Mouse (Mus musculus): ENCODE measurements around the gene Fam189a1. TPM values are rescaled to one million over a fixed set of nuclear protein-coding genes. Genes with fewer than 3 reads are reported as not detected.

The Fam189a1 gene
- polyA plus RNA-seq (2014; fragmentation: Nextera tagmentation; extraction: Ambion mirVana) = 0.49 and 0.89 TPM in 2 replicates

- peak within 1 kb of the TSS; percentile 71 for H3K9ac ChIP-seq (ENCODE audit: low read depth, low read length)
- ATAC-seq (replicated peaks; ENCODE audit: insufficient number of reproducible peaks, low FRiP score, low TSS enrichment) = no peak; the same call in 1 of the 2 replicates
- H3K27me3 ChIP-seq (ENCODE audit: control insufficient read depth, insufficient read depth, low read length) = peaks cover 42% of the 10 kb centered on the region
- no peaks in the 10 kb centered on the region for H3K9me3 ChIP-seq (replicated peaks; ENCODE audit: control insufficient read depth, low read length)
- H3K4me1 ChIP-seq (ENCODE audit: control insufficient read depth, insufficient read depth, low read length) = no peaks in the 10 kb centered on the region; the same call in 1 of the 2 replicates
- WGBS (ENCODE audit: insufficient replicate concordance) = under 1% methylated on average over 36 of the region's 50 CpGs
- peak within 1 kb of the TSS; percentile 66 for H3K4me3 ChIP-seq (ENCODE audit: low read depth, low read length)
- peak within 1 kb of the TSS; percentile 98 for H3K4me2 ChIP-seq
- H3K27ac ChIP-seq (ENCODE audit: low read depth, low read length) = no peak within 1 kb of the TSS
- H3K36me3 ChIP-seq (ENCODE audit: control insufficient read depth, insufficient read depth, low read length) = no peaks in the 10 kb centered on the region
Measured at GRCm38 (mm10) chr7:65156514-65156911, at the start of gene Fam189a1. Gene Fam189a1 (minus strand): TSS chr7:65156570.

GRCm38 (mm10) chr7:65206021-65206420 lies 49.7 kb upstream of the Fam189a1 start:
- Histone ChIP-seq H3K36me3 (ENCODE audit: control insufficient read depth, insufficient read depth, low read length) (no peaks in the 10 kb centered on the region), H3K27ac (ENCODE audit: low read depth, low read length) (no peak overlapping the region), H3K9ac (ENCODE audit: low read depth, low read length) (no peak overlapping the region), H3K27me3 (ENCODE audit: control insufficient read depth, insufficient read depth, low read length) (no peaks in the 10 kb centered on the region), H3K9me3 (replicated peaks; ENCODE audit: control insufficient read depth, low read length) (peaks cover 1% of the 10 kb centered on the region; the same call in 1 of the 2 replicates), H3K4me1 (ENCODE audit: control insufficient read depth, insufficient read depth, low read length) (no peaks in the 10 kb centered on the region), H3K4me3 (ENCODE audit: low read depth, low read length) (no peak overlapping the region), H3K4me2 (no peak overlapping the region)
- ATAC-seq (replicated peaks; ENCODE audit: insufficient number of reproducible peaks, low FRiP score, low TSS enrichment) = no peak
- 79% methylated on average over 6 of the region's 6 CpGs for WGBS (ENCODE audit: insufficient replicate concordance)

- ATAC-seq (replicated peaks; ENCODE audit: insufficient number of reproducible peaks, low FRiP score, low TSS enrichment) = no peak
- Histone ChIP-seq H3K27ac (ENCODE audit: low read depth, low read length) (no peak overlapping the region), H3K4me1 (ENCODE audit: control insufficient read depth, insufficient read depth, low read length) (no peaks in the 10 kb centered on the region), H3K27me3 (ENCODE audit: control insufficient read depth, insufficient read depth, low read length) (no peaks in the 10 kb centered on the region), H3K4me3 (ENCODE audit: low read depth, low read length) (no peak overlapping the region), H3K9ac (ENCODE audit: low read depth, low read length) (no peak overlapping the region), H3K36me3 (ENCODE audit: control insufficient read depth, insufficient read depth, low read length) (no peaks in the 10 kb centered on the region), H3K4me2 (no peak overlapping the region), H3K9me3 (replicated peaks; ENCODE audit: control insufficient read depth, low read length) (peaks cover 2% of the 10 kb centered on the region; the same call in 1 of the 2 replicates)
- WGBS (ENCODE audit: insufficient replicate concordance) = 75% methylated on average over 10 of the region's 10 CpGs
Measured at GRCm38 (mm10) chr7:65202719-65203118, 46.3 kb upstream of the Fam189a1 start.

GRCm38 (mm10) chr7:65180694-65181093 lies 24.3 kb upstream of the Fam189a1 start:
- no peak for ATAC-seq (replicated peaks; ENCODE audit: insufficient number of reproducible peaks, low FRiP score, low TSS enrichment)
- Histone ChIP-seq H3K9me3 (replicated peaks; ENCODE audit: control insufficient read depth, low read length) (no peaks in the 10 kb centered on the region), H3K27ac (ENCODE audit: low read depth, low read length) (no peak overlapping the region), H3K9ac (ENCODE audit: low read depth, low read length) (no peak overlapping the region), H3K4me1 (ENCODE audit: control insufficient read depth, insufficient read depth, low read length) (no peaks in the 10 kb centered on the region), H3K4me3 (ENCODE audit: low read depth, low read length) (no peak overlapping the region), H3K36me3 (ENCODE audit: control insufficient read depth, insufficient read depth, low read length) (no peaks in the 10 kb centered on the region), H3K27me3 (ENCODE audit: control insufficient read depth, insufficient read depth, low read length) (no peaks in the 10 kb centered on the region), H3K4me2 (no peak overlapping the region)
- 57% methylated on average over 5 of the region's 5 CpGs for WGBS (ENCODE audit: insufficient replicate concordance)

GRCm38 (mm10) chr7:65170762-65171161 lies 14.4 kb upstream of the Fam189a1 start:
- ATAC-seq (replicated peaks; ENCODE audit: insufficient number of reproducible peaks, low FRiP score, low TSS enrichment) = no peak

GRCm38 (mm10) chr7:65157031-65158025 lies 958 bp upstream of the Fam189a1 start:
- Histone ChIP-seq H3K36me3 (ENCODE audit: control insufficient read depth, insufficient read depth, low read length) (no peaks in the 10 kb centered on the region), H3K4me3 (ENCODE audit: low read depth, low read length) (peak overlapping the region; percentile 66), H3K4me1 (ENCODE audit: control insufficient read depth, insufficient read depth, low read length) (no peaks in the 10 kb centered on the region; the same call in 1 of the 2 replicates), H3K27me3 (ENCODE audit: control insufficient read depth, insufficient read depth, low read length) (peaks cover 42% of the 10 kb centered on the region), H3K9me3 (replicated peaks; ENCODE audit: control insufficient read depth, low read length) (no peaks in the 10 kb centered on the region), H3K27ac (ENCODE audit: low read depth, low read length) (no peak overlapping the region), H3K9ac (ENCODE audit: low read depth, low read length) (no peak overlapping the region; the same call in 1 of the 2 replicates), H3K4me2 (peak overlapping the region; percentile 98)
- no peak for ATAC-seq (replicated peaks; ENCODE audit: insufficient number of reproducible peaks, low FRiP score, low TSS enrichment)
- 19% methylated on average over 16 of the region's 16 CpGs for WGBS (ENCODE audit: insufficient replicate concordance)

More at GRCm38 (mm10) chr7:65170762-65171161, 14.4 kb upstream of the Fam189a1 start:
- Histone ChIP-seq H3K4me2 (no peak overlapping the region), H3K4me3 (ENCODE audit: low read depth, low read length) (no peak overlapping the region), H3K27ac (ENCODE audit: low read depth, low read length) (no peak overlapping the region), H3K9me3 (replicated peaks; ENCODE audit: control insufficient read depth, low read length) (no peaks in the 10 kb centered on the region), H3K36me3 (ENCODE audit: control insufficient read depth, insufficient read depth, low read length) (no peaks in the 10 kb centered on the region), H3K9ac (ENCODE audit: low read depth, low read length) (no peak overlapping the region), H3K27me3 (ENCODE audit: control insufficient read depth, insufficient read depth, low read length) (no peaks in the 10 kb centered on the region), H3K4me1 (ENCODE audit: control insufficient read depth, insufficient read depth, low read length) (no peaks in the 10 kb centered on the region)
- WGBS (ENCODE audit: insufficient replicate concordance) = 62% methylated on average over 4 of the region's 4 CpGs

GRCm38 (mm10) chr7:65155628-65156513 lies 499 bp downstream of the Fam189a1 start:
- under 1% methylated on average over 71 of the region's 122 CpGs for WGBS (ENCODE audit: insufficient replicate concordance)
- ATAC-seq (replicated peaks; ENCODE audit: insufficient number of reproducible peaks, low FRiP score, low TSS enrichment) = peak; percentile 49; the same call in 1 of the 2 replicates
- no peaks in the 10 kb centered on the region for H3K9me3 ChIP-seq (replicated peaks; ENCODE audit: control insufficient read depth, low read length)
- H3K27me3 ChIP-seq (ENCODE audit: control insufficient read depth, insufficient read depth, low read length) = peaks cover 42% of the 10 kb centered on the region
- peak overlapping the region; percentile 71 for H3K9ac ChIP-seq (ENCODE audit: low read depth, low read length)
- H3K4me2 ChIP-seq = peak overlapping the region; percentile 98
- H3K4me1 ChIP-seq (ENCODE audit: control insufficient read depth, insufficient read depth, low read length) = no peaks in the 10 kb centered on the region; the same call in 1 of the 2 replicates
- H3K27ac ChIP-seq (ENCODE audit: low read depth, low read length) = no peak overlapping the region
- no peaks in the 10 kb centered on the region for H3K36me3 ChIP-seq (ENCODE audit: control insufficient read depth, insufficient read depth, low read length)
- H3K4me3 ChIP-seq (ENCODE audit: low read depth, low read length) = peak overlapping the region; percentile 66

GRCm38 (mm10) chr7:65154576-65154975 lies 1.8 kb downstream of the Fam189a1 start:
- H3K4me2 ChIP-seq = no peak overlapping the region
- no peak overlapping the region for H3K27ac ChIP-seq (ENCODE audit: low read depth, low read length)
- no peaks in the 10 kb centered on the region for H3K9me3 ChIP-seq (replicated peaks; ENCODE audit: control insufficient read depth, low read length)
- H3K4me1 ChIP-seq (ENCODE audit: control insufficient read depth, insufficient read depth, low read length) = no peaks in the 10 kb centered on the region; the same call in 1 of the 2 replicates
- WGBS (ENCODE audit: insufficient replicate concordance) = 12% methylated on average over 7 of the region's 7 CpGs
- H3K36me3 ChIP-seq (ENCODE audit: control insufficient read depth, insufficient read depth, low read length) = no peaks in the 10 kb centered on the region
- peaks cover 42% of the 10 kb centered on the region for H3K27me3 ChIP-seq (ENCODE audit: control insufficient read depth, insufficient read depth, low read length)
- no peak overlapping the region for H3K9ac ChIP-seq (ENCODE audit: low read depth, low read length)
- ATAC-seq (replicated peaks; ENCODE audit: insufficient number of reproducible peaks, low FRiP score, low TSS enrichment) = no peak
- H3K4me3 ChIP-seq (ENCODE audit: low read depth, low read length) = no peak overlapping the region
